Mouse (Mus musculus): ENCODE results near the gene Zfp991.
"Not testable (repeated sequence)": the region's sequence is repeated elsewhere in the genome, so short reads cannot be mapped to it uniquely, and the experiment has no call there.

Gene Zfp991

DNA sequence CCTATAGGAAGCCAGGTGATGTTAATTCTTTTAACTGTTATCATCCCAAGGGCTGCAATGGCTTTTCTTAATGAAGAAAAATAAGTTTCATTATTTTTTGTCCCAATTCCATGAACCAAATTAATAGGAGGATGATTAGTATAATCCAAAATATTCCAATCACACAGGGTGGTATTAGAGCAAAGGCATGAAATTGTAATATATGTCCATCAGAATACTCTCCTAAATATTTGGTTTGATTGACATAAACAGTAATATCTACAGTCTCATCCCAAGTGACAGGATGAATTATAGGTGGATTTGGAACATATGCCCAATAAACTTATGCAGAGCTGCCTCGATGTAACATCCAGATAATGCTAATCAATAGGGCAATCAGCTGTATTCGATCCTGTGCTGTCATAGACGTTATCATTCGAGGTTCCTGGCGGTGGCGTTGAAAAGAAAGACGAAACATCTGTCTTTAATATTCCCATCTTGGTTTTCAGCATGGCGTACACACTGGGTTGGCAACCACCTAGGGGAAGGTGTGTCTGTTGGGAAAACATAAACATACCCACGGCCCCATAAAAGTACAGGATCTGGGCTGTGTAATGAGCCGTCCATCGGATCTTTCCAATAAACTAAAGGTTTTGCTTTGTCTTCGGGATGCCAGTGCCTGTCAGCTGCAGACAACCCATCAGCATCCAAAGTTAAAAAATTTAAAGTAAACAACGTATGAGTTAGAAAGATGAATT lies 50.3 kb downstream of the Zfp991 start:
- not testable (repeated sequence) for DNase-seq (ENCODE audit: low read depth, low spot score)

DNA sequence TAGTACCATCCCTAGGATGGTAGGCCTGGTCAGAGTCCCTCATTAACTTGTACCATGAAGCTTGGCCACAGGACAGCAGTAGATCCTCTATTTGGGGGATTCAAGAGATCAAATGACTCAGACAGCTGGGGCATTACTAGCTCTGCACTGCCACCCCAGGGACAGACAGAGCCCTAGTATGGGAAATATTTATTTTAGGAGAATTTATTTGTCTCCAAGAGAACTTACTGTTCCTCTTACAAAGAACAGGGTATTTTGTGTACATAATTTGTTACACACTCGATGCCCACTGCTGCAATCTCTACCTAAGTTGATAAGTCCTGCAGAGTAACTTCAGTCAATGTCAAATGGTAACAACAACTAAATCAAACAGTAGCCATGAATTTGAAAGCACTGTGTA lies 55.0 kb downstream of the Zfp991 start:
- DNase-seq (ENCODE audit: low read depth, low spot score) = not testable (repeated sequence)

DNA sequence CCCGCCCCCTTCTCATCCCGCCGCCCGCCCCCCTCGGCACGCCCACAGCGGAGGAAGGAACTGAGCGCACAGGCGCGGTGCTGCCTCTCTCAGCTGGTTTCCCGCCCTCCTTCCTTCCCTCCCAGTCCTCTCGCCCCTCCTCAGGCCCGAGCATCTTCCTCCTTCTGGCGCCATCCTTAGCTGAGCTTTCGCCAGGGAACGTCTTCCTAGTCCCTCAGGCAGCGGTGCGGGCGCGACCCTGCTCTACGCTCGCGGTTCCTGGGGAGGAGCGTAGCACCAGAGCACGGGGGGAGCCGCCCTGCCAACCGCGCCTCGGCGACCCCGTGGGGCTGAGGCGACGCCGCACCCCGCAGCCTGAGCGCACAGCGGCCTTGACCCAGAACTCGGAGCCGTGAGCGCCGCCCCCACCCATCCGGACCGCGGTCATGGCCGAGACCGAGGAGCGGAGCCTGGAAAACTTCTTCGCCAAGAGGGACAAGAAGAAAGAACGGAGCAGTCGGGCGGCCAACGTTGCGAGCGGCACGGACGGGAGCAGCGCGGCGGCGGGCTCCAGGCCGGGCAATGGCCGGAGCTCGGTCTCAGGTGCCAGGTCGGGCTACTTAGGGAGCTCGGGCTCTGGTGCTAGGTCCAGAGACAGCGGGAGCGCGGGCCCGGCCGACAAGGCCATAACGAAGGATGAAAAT lies 55.6 kb downstream of the Zfp991 start:
- DNase-seq (ENCODE audit: low read depth, low spot score) = not testable (repeated sequence)

DNA sequence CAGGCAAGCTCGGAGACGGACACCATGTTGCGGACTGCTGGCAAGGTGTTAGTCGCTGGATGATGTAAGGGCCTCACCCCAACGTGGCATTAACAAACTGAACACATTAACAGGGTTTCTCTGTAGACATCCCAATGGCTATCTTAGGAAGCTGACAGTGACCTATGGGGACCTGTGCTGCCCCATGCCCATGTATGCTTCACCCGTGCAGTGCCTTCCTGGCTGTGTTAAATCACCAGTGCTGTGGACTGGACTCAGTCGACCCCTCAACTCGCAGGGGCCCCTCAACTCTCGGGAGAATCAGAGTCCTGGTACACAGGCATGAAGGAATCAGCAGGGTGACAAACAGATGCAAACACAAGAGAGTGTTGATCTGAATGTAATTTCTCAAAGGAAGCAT lies 63.3 kb downstream of the Zfp991 start:
- DNase-seq (ENCODE audit: low read depth, low spot score) = not testable (repeated sequence)

DNA sequence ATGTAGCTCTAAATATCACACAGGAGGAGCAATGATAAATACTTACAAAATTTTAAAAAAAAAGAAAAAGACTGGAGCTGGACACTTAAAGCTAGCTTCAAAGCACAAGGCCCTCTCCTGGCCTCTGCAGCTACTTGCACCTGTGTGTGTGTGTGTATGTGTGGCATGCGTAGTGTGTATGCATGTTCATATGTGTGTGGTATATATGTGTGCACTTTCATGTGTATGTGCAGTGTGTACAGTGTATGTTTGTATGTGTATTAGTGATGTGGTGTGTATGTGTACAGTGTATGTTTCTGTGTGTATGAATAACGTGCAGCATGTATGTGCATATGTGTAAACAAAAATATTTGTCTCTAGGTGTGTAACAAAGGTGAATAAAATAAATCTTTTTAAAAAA lies 65.4 kb downstream of the Zfp991 start:
- not testable (repeated sequence) for DNase-seq (ENCODE audit: low read depth, low spot score)

DNA sequence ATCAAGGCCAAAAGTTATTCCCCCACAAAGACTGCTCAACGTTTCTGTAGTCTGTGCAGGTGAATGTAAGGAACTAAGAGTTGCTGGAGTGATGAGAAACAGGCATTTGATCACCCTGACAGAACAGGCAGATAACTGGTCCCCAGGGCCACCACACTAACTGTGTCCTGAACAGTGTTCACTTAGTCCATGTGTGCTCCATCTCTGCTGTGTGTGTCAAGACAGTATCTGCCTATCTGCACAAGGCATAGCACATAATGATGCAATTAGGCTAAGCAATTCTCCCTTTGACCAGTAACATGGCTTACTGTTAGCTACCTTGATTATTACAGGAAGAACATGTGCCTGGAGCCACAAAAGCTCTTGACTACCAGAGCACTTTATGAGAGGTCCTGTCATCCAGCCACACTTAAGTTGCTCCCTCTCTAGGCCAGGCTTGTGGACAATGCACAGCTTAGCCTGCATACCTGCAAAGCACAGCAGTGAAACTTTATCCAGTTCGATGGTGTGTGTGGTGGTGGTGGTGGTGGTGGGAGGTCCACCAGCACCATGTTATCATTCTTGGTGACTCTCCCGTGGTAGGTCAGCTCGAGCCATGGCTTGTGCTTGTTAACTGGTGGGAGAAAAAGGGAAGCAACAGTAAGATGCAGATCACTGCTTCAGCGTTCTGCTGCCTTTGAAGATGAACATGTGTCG lies 67.4 kb downstream of the Zfp991 start:
- DNase-seq (ENCODE audit: low read depth, low spot score) = not testable (repeated sequence)

DNA sequence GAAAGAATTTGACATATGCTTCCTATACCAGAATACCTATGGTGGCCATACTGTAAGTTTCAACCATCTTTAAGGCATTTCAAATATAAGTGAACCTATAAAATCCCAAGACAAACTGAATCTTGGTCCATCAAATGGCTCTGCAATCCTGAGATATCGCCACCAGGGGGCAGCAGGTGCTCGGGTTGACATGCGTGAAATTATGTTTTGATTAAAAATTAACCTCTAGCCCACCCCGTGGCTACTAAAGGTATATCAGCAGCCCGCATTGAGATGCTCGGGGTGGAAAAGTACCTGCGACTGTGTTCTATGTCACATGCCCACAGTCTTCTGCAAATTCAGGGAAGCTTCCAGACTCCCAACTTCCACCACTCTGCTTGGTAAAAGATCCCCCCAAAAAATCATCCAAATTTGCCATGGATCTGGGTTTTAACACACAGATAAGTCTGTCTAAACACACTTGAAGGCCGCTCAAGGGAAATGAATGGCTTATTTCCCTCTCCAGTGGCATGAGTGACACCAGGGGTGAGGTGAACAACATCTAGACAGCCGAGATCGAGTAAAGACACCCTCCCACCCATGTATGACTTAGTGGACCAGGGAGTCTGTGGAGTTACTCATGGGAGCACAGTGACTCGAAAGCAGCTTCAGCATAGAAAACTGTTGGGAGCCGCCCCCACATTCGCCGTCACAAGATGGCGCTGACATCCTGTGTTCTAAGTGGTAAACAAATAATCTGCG lies 70.3 kb downstream of the Zfp991 start:
- not testable (repeated sequence) for DNase-seq (ENCODE audit: low read depth, low spot score)

DNA sequence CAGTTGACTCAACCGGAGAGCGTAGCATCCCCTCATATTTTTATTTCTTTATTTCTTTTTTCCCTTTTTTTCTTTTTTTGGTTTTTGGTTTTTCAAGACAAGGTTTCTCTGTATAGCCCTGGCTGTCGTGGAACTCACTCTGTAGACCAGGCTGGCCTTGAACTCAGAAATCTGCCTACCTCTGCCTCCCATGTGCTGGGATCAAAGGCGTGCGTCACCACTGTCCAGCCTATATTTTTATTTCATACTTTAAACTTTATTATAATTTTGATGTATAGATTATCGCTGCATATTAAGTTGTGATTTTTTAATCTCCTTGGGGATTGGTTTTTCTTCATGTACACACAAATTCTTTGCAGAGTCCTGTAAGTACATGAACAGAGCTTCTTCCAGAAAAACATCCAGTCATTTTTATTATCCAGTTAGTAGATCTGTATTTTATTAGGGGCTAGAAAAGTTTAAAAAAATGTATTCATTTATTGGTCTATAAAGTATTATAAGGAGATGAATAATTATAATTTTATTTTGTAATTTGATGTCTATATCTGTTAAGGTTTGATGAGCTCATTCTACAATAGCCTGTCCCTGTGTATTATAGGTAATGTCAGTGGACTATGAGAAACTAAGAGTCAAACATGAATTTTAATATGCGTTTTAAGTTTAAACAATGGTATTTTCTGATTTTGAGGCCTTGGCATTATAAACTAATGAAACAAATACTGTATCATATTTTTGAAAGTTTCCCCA lies 80.5 kb downstream of the Zfp991 start:
- DNase-seq (ENCODE audit: low read depth, low spot score) = not testable (repeated sequence)

DNA sequence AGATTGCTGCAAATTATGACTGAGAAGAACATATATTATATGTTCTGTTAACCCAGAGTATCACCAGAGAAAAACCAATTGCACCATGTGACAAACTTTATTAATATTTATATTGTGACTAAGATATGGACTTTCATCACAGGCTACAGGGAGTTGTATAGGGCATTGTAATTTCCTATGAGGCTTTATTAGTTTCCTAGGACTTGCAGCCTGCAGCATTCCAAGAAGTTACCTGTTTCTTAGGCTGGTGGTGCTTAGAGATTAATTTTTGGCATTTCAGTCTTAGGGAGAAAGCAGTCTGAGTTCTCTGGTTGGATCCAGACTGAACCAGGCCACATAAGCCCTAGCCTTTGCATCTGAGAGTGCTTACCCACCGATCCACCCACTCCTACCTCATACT lies 82.4 kb downstream of the Zfp991 start:
- not testable (repeated sequence) for DNase-seq (ENCODE audit: low read depth, low spot score)

DNA sequence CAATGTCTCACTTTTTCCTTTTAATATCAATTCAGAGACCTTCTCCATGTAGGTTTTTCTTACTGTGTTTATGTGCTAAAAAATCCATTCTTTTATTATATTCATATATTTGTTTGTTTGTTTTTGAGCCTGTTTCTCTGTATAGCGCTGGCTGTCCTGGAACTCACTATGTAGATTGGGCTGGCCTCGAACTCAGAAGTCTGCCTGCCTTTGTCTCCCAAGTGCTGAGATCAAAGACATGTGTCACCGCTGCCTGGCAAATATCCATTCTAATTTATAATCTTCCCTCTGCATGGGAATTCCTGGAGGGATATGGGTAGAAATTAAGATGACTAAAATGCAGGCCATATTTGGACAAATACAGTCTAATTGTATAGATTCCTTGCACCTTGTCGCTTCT lies 85.8 kb downstream of the Zfp991 start:
- DNase-seq (ENCODE audit: low read depth, low spot score) = not testable (repeated sequence)

DNA sequence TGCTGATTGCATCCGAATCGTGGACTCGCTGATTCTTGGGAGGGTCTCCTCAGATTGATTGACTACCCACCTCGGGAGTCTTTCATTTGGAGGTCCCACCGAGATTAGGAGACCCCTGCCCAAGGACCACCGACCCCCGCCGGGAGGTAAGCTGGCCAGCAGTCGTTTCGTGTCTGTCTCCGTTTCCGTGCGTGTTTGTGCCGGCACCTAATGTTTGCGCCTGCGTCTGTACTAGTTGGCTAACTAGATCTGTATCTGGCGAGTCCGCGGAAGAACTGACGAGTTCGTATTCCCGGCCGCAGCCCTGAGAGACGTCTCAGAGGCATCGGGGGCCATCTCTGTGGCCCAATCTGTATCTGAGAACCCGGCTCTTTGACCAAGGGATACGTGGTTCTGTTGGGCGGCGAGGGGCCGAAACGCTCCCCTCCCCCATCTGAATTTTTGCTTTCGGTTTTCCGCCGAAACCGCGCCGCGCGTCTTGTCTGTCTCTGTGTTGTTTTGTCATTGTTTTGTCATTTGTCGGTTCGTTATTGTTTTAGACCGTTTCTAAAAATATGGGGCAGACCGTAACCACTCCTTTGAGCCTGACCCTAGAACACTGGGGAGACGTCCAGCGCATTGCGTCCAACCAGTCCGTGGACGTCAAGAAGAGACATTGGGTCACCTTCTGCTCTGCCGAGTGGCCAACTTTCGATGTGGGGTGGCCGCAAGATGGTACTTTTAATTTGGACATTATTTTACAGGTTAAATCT lies 87.7 kb downstream of the Zfp991 start:
- DNase-seq (ENCODE audit: low read depth, low spot score) = not testable (repeated sequence)

DNA sequence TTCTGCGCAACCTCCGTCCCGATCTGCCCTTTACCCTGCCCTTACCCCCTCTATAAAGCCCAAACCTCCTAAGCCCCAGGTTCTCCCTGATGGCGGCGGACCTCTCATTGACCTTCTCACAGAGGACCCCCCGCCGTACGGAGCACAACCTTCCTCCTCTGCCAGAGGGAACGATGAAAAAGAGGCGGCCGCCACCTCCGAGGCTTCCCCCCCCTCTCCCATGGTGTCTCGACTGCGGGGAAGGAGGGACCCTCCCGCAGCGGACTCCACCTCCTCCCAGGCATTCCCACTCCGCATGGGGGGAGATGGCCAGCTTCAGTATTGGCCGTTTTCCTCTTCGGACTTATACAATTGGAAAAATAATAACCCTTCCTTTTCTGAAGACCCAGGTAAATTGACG lies 88.4 kb downstream of the Zfp991 start:
- not testable (repeated sequence) for DNase-seq (ENCODE audit: low read depth, low spot score)

DNA sequence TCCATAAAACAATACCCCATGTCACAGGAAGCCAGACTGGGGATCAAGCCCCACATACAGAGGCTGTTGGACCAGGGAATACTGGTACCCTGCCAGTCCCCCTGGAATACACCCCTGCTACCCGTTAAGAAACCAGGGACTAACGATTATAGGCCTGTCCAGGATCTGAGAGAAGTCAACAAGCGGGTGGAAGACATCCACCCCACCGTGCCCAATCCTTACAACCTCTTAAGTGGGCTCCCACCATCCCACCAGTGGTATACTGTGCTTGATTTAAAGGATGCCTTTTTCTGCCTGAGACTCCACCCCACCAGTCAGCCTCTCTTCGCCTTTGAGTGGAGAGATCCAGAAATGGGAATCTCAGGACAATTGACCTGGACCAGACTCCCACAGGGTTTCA lies 90.2 kb downstream of the Zfp991 start:
- DNase-seq (ENCODE audit: low read depth, low spot score) = not testable (repeated sequence)

DNA sequence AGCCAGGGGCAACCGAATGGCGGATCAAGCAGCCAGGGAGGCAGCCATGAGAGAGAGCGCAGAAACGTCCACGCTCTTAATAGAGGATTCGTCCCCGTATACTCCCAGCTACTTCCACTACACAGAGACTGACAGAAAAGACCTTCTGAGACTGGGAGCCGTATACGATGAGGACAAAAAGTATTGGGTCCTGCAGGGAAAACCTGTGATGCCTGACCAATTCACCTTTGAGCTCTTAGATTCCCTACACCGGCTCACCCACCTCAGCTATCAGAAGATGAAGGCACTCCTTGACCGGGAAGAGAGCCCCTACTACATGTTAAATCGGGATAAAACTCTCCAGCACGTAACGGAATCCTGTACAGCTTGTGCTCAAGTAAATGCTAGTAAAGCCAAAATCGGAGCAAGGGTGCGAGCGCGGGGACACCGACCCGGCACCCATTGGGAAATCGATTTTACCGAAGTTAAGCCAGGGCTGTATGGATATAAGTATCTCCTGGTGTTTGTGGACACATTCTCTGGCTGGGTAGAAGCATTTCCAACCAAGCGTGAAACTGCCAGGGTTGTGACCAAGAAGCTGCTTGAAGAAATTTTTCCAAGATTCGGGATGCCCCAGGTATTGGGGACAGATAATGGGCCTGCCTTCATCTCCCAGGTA lies 92.1 kb downstream of the Zfp991 start:
- not testable (repeated sequence) for DNase-seq (ENCODE audit: low read depth, low spot score)

DNA sequence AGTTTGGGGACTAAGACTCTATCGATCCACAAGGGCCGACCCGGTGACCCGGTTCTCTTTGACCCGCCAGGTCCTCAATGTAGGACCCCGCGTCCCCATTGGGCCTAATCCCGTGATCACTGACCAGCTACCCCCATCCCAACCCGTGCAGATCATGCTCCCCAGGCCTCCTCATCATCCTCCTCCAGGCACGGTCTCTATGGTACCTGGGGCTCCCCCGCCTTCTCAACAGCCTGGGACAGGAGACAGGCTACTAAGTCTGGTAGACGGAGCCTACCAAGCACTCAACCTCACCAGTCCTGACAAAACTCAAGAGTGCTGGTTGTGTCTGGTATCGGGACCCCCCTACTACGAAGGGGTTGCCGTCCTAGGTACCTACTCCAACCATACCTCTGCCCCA lies 93.8 kb downstream of the Zfp991 start:
- not testable (repeated sequence) for DNase-seq (ENCODE audit: low read depth, low spot score)

DNA sequence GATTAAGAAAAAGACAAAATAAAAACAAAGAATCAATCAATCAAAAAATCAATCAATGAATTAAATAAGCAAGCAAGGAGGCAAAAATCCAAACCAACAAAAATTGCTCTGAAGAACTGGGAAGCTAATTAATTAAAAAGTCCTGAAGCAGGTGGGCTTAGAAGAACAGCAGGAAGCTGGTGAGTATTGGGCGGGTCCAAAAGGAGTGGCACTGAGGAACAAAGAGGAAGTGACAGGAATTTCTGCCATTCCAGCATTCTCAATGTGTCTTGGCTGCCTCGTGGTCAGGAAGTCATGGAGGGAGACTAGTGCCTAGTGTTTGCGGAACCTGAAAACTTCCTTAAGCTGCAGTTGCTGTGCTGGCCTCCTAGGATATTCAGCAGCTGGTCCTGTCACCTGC lies 98.2 kb downstream of the Zfp991 start:
- DNase-seq (ENCODE audit: low read depth, low spot score) = not testable (repeated sequence)

Data from 3T3-L1 (cell line).